Mouse (Mus musculus): ENCODE results near the gene Fhl3. TPM values are rescaled to one million over a fixed set of nuclear protein-coding genes. Genes with fewer than 3 reads are reported as not detected.

Fhl3 gene
- total RNA-seq (2017) = 4.1 and 5.3 TPM in 2 replicates

GRCm38 (mm10) chr4:124700248-124700971 lies at the start of gene Fhl3:
Gene Fhl3 (plus strand): TSS chr4:124700701.
- peak; percentile 45 for ATAC-seq (replicated peaks; ENCODE audit: low read depth, poor library complexity, severe bottlenecking)

GRCm38 (mm10) chr4:124652886-124653285 lies 47.6 kb upstream of the Fhl3 start:
- ATAC-seq (replicated peaks; ENCODE audit: low read depth, poor library complexity, severe bottlenecking) = no peak; the same call in 1 of the 2 replicates

GRCm38 (mm10) chr4:124656518-124656853 lies 44.0 kb upstream of the Fhl3 start, which contains the start of gene Pou3f1:
Gene Pou3f1 (plus strand): TSS chr4:124656807.
- 0 out of 2 replicates have a peak, but pooled peaks have one; percentile 9 for ATAC-seq (replicated peaks; ENCODE audit: low read depth, poor library complexity, severe bottlenecking)

GRCm38 (mm10) chr4:124656854-124657650 lies 43.4 kb upstream of the Fhl3 start:
- ATAC-seq (replicated peaks; ENCODE audit: low read depth, poor library complexity, severe bottlenecking) = peak; percentile 30

GRCm38 (mm10) chr4:124657781-124658180 lies 42.7 kb upstream of the Fhl3 start:
- no peak for ATAC-seq (replicated peaks; ENCODE audit: low read depth, poor library complexity, severe bottlenecking)

- no peak for ATAC-seq (replicated peaks; ENCODE audit: low read depth, poor library complexity, severe bottlenecking)
Measured at GRCm38 (mm10) chr4:124658412-124658851, 42.1 kb upstream of the Fhl3 start.

- ATAC-seq (replicated peaks; ENCODE audit: low read depth, poor library complexity, severe bottlenecking) = no peak
Measured at GRCm38 (mm10) chr4:124659251-124660217, 41.0 kb upstream of the Fhl3 start.

GRCm38 (mm10) chr4:124660603-124661002 lies 39.9 kb upstream of the Fhl3 start:
- no peak for ATAC-seq (replicated peaks; ENCODE audit: low read depth, poor library complexity, severe bottlenecking)

GRCm38 (mm10) chr4:124663034-124663433 lies 37.5 kb upstream of the Fhl3 start:
- peak; percentile 62 for ATAC-seq (replicated peaks; ENCODE audit: low read depth, poor library complexity, severe bottlenecking)

GRCm38 (mm10) chr4:124664185-124664584 lies 36.3 kb upstream of the Fhl3 start:
- ATAC-seq (replicated peaks; ENCODE audit: low read depth, poor library complexity, severe bottlenecking) = no peak

- ATAC-seq (replicated peaks; ENCODE audit: low read depth, poor library complexity, severe bottlenecking) = no peak
Measured at GRCm38 (mm10) chr4:124664604-124665003, 35.9 kb upstream of the Fhl3 start.

- no peak for ATAC-seq (replicated peaks; ENCODE audit: low read depth, poor library complexity, severe bottlenecking)
Measured at GRCm38 (mm10) chr4:124667476-124668033, 32.9 kb upstream of the Fhl3 start.

- ATAC-seq (replicated peaks; ENCODE audit: low read depth, poor library complexity, severe bottlenecking) = no peak
Measured at GRCm38 (mm10) chr4:124668078-124668477, 32.4 kb upstream of the Fhl3 start.

GRCm38 (mm10) chr4:124670232-124670631 lies 30.3 kb upstream of the Fhl3 start:
- ATAC-seq (replicated peaks; ENCODE audit: low read depth, poor library complexity, severe bottlenecking) = no peak

GRCm38 (mm10) chr4:124671583-124671982 lies 28.9 kb upstream of the Fhl3 start:
- no peak for ATAC-seq (replicated peaks; ENCODE audit: low read depth, poor library complexity, severe bottlenecking)

- ATAC-seq (replicated peaks; ENCODE audit: low read depth, poor library complexity, severe bottlenecking) = no peak
Measured at GRCm38 (mm10) chr4:124672347-124673320, 27.9 kb upstream of the Fhl3 start.

GRCm38 (mm10) chr4:124674334-124675032 lies 26.0 kb upstream of the Fhl3 start:
- ATAC-seq (replicated peaks; ENCODE audit: low read depth, poor library complexity, severe bottlenecking) = no peak

GRCm38 (mm10) chr4:124675037-124675436 lies 25.5 kb upstream of the Fhl3 start:
- ATAC-seq (replicated peaks; ENCODE audit: low read depth, poor library complexity, severe bottlenecking) = 0 out of 2 replicates have a peak, but pooled peaks have one; percentile 57

All from common myeloid progenitor, adult 5-6 weeks (primary cell).